12 mouse cellular contexts compared by ENCODE assay signal in genomic region chr19:43852837-43853545, GRCm38 (mm10).
DNase-seq lines count a peak whose midpoint lies in the region; ATAC-seq and TF ChIP-seq lines count a peak whose summit lies in the region.
"Had no signal": no experiment of that assay in that cellular context is flagged by ENCODE, and none has a peak within 500 bp of the region (broad histone marks: within the 10 kb centered on the region; RNA-seq: fewer than 3 reads in every experiment).

No protein-coding gene starts in this region.

- WGBS in forebrain, postnatal 0 days = 84% methylated on average over 7 of the region's 7 CpGs
- 74% methylated on average over 7 of the region's 7 CpGs for WGBS in forebrain, embryonic 12.5 days
- 71% methylated on average over 7 of the region's 7 CpGs for WGBS in liver, postnatal 0 days (ENCODE audit: insufficient replicate concordance)
- WGBS in liver, embryonic 11.5 days = 62% methylated on average over 7 of the region's 7 CpGs
- WGBS in hindbrain, embryonic 16.5 days = 86% methylated on average over 7 of the region's 7 CpGs

- no peak overlapping the region for H3K27ac ChIP-seq in forebrain, postnatal 0 days (ENCODE audit: low read depth, low read length)
- no peak overlapping the region for H3K27ac ChIP-seq in forebrain, embryonic 12.5 days
- no peak overlapping the region for H3K27ac ChIP-seq in liver, postnatal 0 days (ENCODE audit: low read depth)
- H3K27ac ChIP-seq in liver, embryonic 11.5 days (ENCODE audit: low read depth, low read length) = no peak overlapping the region
- H3K27ac ChIP-seq in hindbrain, embryonic 16.5 days (ENCODE audit: low read depth, low read length) = no peak overlapping the region
- H3K27ac ChIP-seq: embryonic facial prominence, embryonic 12.5 days; macrophage had no signal

- H3K27me3 ChIP-seq in forebrain, postnatal 0 days (ENCODE audit: insufficient read depth, low read length) = no peaks in the 10 kb centered on the region
- H3K27me3 ChIP-seq in forebrain, embryonic 12.5 days = no peaks in the 10 kb centered on the region
- H3K27me3 ChIP-seq in liver, postnatal 0 days (ENCODE audit: insufficient read depth, low read length) = no peaks in the 10 kb centered on the region
- no peaks in the 10 kb centered on the region for H3K27me3 ChIP-seq in liver, embryonic 11.5 days (replicated peaks; ENCODE audit: control insufficient read depth, insufficient read depth, low read length)
- no peaks in the 10 kb centered on the region for H3K27me3 ChIP-seq in hindbrain, embryonic 16.5 days (replicated peaks; ENCODE audit: control insufficient read depth, insufficient read depth, low read length)
- H3K27me3 ChIP-seq: embryonic facial prominence, embryonic 12.5 days had no signal

- no peak overlapping the region for H3K4me3 ChIP-seq in forebrain, postnatal 0 days (ENCODE audit: low read depth, low read length)
- no peak overlapping the region for H3K4me3 ChIP-seq in forebrain, embryonic 12.5 days (replicated peaks)
- H3K4me3 ChIP-seq in liver, postnatal 0 days (ENCODE audit: low read depth, low read length) = no peak overlapping the region
- H3K4me3 ChIP-seq in liver, embryonic 11.5 days (ENCODE audit: low read depth, low read length) = no peak overlapping the region
- no peak overlapping the region for H3K4me3 ChIP-seq in hindbrain, embryonic 16.5 days (ENCODE audit: low read length)
- H3K4me3 ChIP-seq: embryonic facial prominence, embryonic 12.5 days had no signal

- H3K4me2 ChIP-seq in forebrain, postnatal 0 days (ENCODE audit: low read depth) = no peak overlapping the region
- no peak overlapping the region for H3K4me2 ChIP-seq in forebrain, embryonic 12.5 days
- H3K4me2 ChIP-seq in liver, postnatal 0 days (ENCODE audit: low read depth, low read length) = no peak overlapping the region
- H3K4me2 ChIP-seq in liver, embryonic 11.5 days = no peak overlapping the region
- H3K4me2 ChIP-seq in hindbrain, embryonic 16.5 days (ENCODE audit: low read length) = no peak overlapping the region
- H3K4me2 ChIP-seq: embryonic facial prominence, embryonic 12.5 days had no signal

- ATAC-seq in forebrain, postnatal 0 days = no peak
- ATAC-seq in forebrain, embryonic 12.5 days (ENCODE audit: low FRiP score) = no peak
- ATAC-seq in liver, postnatal 0 days = no peak
- no peak for ATAC-seq in liver, embryonic 11.5 days (replicated peaks; ENCODE audit: low FRiP score)
- ATAC-seq in hindbrain, embryonic 16.5 days = no peak
- ATAC-seq: inflammation-experienced regulatory T-cells, adult 6 months had no signal

- TF ChIP-seq CTCF in forebrain, postnatal 0 days (IDR thresholded peaks at IDR 0.05; ENCODE audit: low read depth) = peak; percentile 57
- TF ChIP-seq CTCF in liver, postnatal 0 days (IDR thresholded peaks at IDR 0.05; ENCODE audit: low read depth) = peak; percentile 62

- no peak for DNase-seq in forebrain, postnatal 0 days
- no peak for DNase-seq in liver, postnatal 0 days
- no peak for DNase-seq in liver, embryonic 11.5 days (ENCODE audit: low spot score)
- peak; percentile 54 for DNase-seq in R1 (ENCODE audit: low read depth, low spot score)
- DNase-seq in naive thymus-derived CD4-positive, alpha-beta T cell, adult 2 months (ENCODE audit: low read depth) = peak; percentile 15
- no peak for DNase-seq in heart, postnatal 4 days
- DNase-seq: gastrocnemius, postnatal 10 days had no signal

- H3K36me3 ChIP-seq in forebrain, postnatal 0 days (ENCODE audit: insufficient read depth) = peaks cover 52% of the 10 kb centered on the region
- H3K36me3 ChIP-seq in forebrain, embryonic 12.5 days (replicated peaks) = peaks cover 91% of the 10 kb centered on the region
- H3K36me3 ChIP-seq in liver, postnatal 0 days (replicated peaks; ENCODE audit: insufficient read depth, low read length) = peaks cover 52% of the 10 kb centered on the region
- peaks cover 17% of the 10 kb centered on the region for H3K36me3 ChIP-seq in liver, embryonic 11.5 days (ENCODE audit: control insufficient read depth, insufficient read depth, low read length)
- peaks cover 44% of the 10 kb centered on the region for H3K36me3 ChIP-seq in hindbrain, embryonic 16.5 days (ENCODE audit: control insufficient read depth, insufficient read depth, low read length)

- H3K4me1 ChIP-seq in forebrain, postnatal 0 days (ENCODE audit: insufficient read depth) = no peaks in the 10 kb centered on the region
- no peaks in the 10 kb centered on the region for H3K4me1 ChIP-seq in forebrain, embryonic 12.5 days
- no peaks in the 10 kb centered on the region for H3K4me1 ChIP-seq in liver, postnatal 0 days (ENCODE audit: insufficient read depth)
- no peaks in the 10 kb centered on the region for H3K4me1 ChIP-seq in liver, embryonic 11.5 days (replicated peaks; ENCODE audit: control insufficient read depth, insufficient read depth, low read length)
- H3K4me1 ChIP-seq in hindbrain, embryonic 16.5 days (ENCODE audit: control insufficient read depth, insufficient read depth, low read depth, low read length) = no peaks in the 10 kb centered on the region
- H3K4me1 ChIP-seq: embryonic facial prominence, embryonic 12.5 days had no signal

- TF ChIP-seq EP300 in liver, postnatal 0 days (IDR thresholded peaks at IDR 0.05; ENCODE audit: low read depth) = no peak

- no peak overlapping the region for H3K9ac ChIP-seq in forebrain, postnatal 0 days
- no peak overlapping the region for H3K9ac ChIP-seq in forebrain, embryonic 12.5 days
- no peak overlapping the region for H3K9ac ChIP-seq in liver, postnatal 0 days (replicated peaks)
- H3K9ac ChIP-seq in liver, embryonic 11.5 days (ENCODE audit: low read depth, low read length) = no peak overlapping the region
- H3K9ac ChIP-seq in hindbrain, embryonic 16.5 days (ENCODE audit: low read depth, low read length) = no peak overlapping the region
- H3K9ac ChIP-seq: embryonic facial prominence, embryonic 12.5 days had no signal

- H3K9me3 ChIP-seq in forebrain, postnatal 0 days (ENCODE audit: low read length) = no peaks in the 10 kb centered on the region
- H3K9me3 ChIP-seq in forebrain, embryonic 12.5 days = no peaks in the 10 kb centered on the region
- no peaks in the 10 kb centered on the region for H3K9me3 ChIP-seq in liver, postnatal 0 days (ENCODE audit: low read length)
- H3K9me3 ChIP-seq in liver, embryonic 11.5 days (ENCODE audit: control insufficient read depth, low read length) = no peaks in the 10 kb centered on the region
- no peaks in the 10 kb centered on the region for H3K9me3 ChIP-seq in hindbrain, embryonic 16.5 days (ENCODE audit: control insufficient read depth, low read length)
- H3K9me3 ChIP-seq: embryonic facial prominence, embryonic 12.5 days had no signal

Comparison
In these comparisons a context has a peak if more than half of its experiments do, and no peak if none do; other contexts are left out.
1. DNase-seq: peak in R1 (single experiment) and naive thymus-derived CD4-positive, alpha-beta T cell, adult 2 months (single experiment); none in forebrain, postnatal 0 days (single experiment), liver, postnatal 0 days (single experiment), liver, embryonic 11.5 days (single experiment) and heart, postnatal 4 days (single experiment).